Mouse (Mus musculus) ES-Bruce4 (cell line): ENCODE results near the gene 9930104L06Rik.

ENCODE experiments used
- CTCF ChIP-seq: IDR thresholded peaks from one replicate; pipeline ENCODE4 v1.8.1; 2011; ENCODE audit warnings: low read depth, low read length
- POLR2A ChIP-seq: IDR thresholded peaks from one replicate; pipeline ENCODE4 v1.8.1; 2011; ENCODE audit warnings: low read length; ENCODE audit not compliant: insufficient read depth

GRCm38 (mm10) chr4:124898428-124898827, 38.4 kb upstream of the 9930104L06Rik start:
- TF ChIP-seq POLR2A: no peak
- no peak for TF ChIP-seq CTCF
